Mouse (Mus musculus): ENCODE data around the gene Npc2. TPM values are rescaled to one million over a fixed set of nuclear protein-coding genes. Genes with fewer than 3 reads are reported as not detected.

The Npc2 gene
- polyA plus RNA-seq (2016; fragmentation: Nextera tagmentation; extraction: Ambion mirVana) = 72.0 and 75.2 TPM in 2 replicates

DNA sequence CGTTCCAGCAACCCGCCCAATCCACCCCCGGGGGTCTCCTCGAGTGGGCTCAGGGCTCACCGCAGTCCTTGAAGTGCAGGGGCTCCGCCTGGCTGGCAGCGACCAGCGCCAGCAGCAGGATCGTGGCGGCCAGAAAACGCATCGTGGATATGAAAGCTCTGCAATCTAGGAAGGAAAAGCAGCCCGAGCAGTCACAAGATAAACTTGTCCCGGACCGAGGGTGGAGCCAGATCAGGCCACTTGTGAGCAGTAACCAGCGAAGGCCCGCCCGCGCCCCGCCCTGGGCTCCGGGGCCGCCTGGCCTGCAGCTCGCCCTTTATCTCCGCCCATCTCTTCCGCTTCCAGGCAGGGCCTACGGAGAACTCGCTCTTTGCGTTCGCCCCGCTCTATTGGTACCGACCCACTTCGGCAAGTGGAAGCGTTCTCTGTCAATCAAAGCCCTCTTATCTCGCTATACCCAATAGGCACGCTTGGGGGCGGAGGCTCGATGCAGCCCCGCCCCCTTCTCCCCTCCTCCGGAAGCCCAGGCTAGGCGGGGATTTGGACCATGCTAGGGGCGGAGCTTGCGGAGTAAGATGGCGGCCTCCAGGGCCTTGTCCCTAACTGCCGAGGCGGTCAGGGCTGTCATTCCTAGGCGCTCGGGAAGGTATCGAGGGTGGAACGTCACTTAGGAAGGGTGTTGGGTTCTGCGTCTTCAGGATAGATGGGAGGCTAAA is at the start of gene Npc2, which contains the start of gene Isca2:
TSS of gene Npc2 (minus strand) at position 427 of the 716 bp plus-strand sequence.
TSS of gene Isca2 (plus strand) at position 526 of the 716 bp plus-strand sequence.
- peaks cover 32% of the 10 kb centered on the region for H3K4me1 ChIP-seq
- H3K9me3 ChIP-seq = no peaks in the 10 kb centered on the region
- peak within 1 kb of the TSS; percentile 74 for H3K9ac ChIP-seq
- H3K27ac ChIP-seq = peak within 1 kb of the TSS; percentile 94
- H3K36me3 ChIP-seq (replicated peaks) = peaks cover 13% of the 10 kb centered on the region
- H3K4me3 ChIP-seq (replicated peaks) = peak within 1 kb of the TSS; percentile 70
- peak; percentile 99 for ATAC-seq (ENCODE audit: low FRiP score)
- under 1% methylated on average over 50 of the region's 50 CpGs for WGBS
- no peaks in the 10 kb centered on the region for H3K27me3 ChIP-seq
- peak within 1 kb of the TSS; percentile 84 for H3K4me2 ChIP-seq

DNA sequence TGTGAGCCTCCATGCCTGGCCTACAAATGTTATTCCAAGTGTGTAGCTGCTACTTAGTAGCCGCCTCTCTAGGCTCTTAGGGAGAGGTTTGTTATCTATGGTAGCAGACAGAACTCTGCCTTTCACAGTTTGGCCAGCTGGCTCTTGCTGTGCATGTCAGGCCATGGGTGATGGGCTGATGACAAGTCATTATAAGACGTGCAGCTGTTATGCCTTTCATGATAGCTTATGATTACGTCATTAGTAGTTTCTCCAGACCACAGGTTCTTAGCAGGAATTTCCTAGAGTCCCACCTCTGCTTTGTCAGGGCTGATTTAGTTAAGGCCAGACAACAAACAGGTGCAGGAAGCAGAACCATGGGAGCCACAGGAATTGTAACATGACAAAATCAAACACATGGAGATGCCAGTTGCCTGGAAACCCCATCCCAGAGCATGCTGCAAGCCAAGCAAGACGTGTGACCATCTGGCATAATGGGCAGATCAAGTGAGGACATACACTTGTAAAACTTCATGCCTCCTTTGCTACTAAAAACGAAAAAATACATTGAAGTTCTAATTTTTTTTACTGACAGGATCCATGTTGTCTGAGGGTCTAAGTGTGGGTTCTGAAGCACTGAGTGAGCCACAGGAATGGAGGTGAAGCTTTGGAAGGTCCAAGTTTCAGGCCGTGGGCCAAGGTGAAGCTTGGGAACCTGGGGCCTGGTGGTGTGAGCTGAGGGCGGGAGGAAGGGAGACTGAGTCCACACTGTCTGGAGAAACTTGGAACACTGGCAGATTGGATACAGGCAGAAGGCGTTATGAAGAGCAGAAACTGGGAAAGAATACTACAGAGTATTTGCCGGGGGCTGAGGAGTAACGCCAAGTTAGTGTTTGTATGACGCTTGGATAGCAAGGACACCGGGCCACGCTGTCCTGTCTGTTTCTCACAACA is 46.5 kb upstream of the Npc2 start:
- Histone ChIP-seq H3K36me3 (replicated peaks) (no peaks in the 10 kb centered on the region), H3K9ac (no peak overlapping the region), H3K27me3 (no peaks in the 10 kb centered on the region), H3K4me3 (replicated peaks) (no peak overlapping the region), H3K27ac (no peak overlapping the region), H3K4me2 (no peak overlapping the region), H3K9me3 (no peaks in the 10 kb centered on the region), H3K4me1 (no peaks in the 10 kb centered on the region)
- no peak for ATAC-seq (ENCODE audit: low FRiP score)
- WGBS = 88% methylated on average over 13 of the region's 13 CpGs

DNA sequence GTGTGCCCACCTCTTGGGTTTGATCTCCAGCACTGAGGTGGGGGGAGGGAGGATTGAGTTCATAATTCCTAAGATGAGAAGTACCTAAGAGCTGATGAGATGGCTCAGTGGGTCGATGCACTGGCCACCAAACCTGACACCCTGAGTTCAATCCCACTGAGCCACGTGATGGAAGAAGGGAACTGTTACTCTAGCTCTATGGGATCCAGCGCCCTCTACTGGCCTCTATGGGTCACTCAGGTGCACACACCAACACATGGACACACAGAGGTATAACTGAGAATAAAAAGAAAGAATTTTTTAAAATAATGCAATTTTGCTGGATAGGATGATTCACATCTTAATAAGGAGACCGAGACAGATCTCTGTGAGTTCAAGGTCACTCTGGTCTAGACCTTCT is 45.5 kb upstream of the Npc2 start:
- no peak overlapping the region for H3K27ac ChIP-seq
- H3K4me3 ChIP-seq (replicated peaks) = no peak overlapping the region
- no peak for ATAC-seq (ENCODE audit: low FRiP score)
- H3K9ac ChIP-seq = no peak overlapping the region
- WGBS = 58% methylated on average over 4 of the region's 4 CpGs
- H3K4me2 ChIP-seq = no peak overlapping the region
- H3K27me3 ChIP-seq = no peaks in the 10 kb centered on the region
- no peaks in the 10 kb centered on the region for H3K36me3 ChIP-seq (replicated peaks)
- no peaks in the 10 kb centered on the region for H3K4me1 ChIP-seq
- H3K9me3 ChIP-seq = no peaks in the 10 kb centered on the region

DNA sequence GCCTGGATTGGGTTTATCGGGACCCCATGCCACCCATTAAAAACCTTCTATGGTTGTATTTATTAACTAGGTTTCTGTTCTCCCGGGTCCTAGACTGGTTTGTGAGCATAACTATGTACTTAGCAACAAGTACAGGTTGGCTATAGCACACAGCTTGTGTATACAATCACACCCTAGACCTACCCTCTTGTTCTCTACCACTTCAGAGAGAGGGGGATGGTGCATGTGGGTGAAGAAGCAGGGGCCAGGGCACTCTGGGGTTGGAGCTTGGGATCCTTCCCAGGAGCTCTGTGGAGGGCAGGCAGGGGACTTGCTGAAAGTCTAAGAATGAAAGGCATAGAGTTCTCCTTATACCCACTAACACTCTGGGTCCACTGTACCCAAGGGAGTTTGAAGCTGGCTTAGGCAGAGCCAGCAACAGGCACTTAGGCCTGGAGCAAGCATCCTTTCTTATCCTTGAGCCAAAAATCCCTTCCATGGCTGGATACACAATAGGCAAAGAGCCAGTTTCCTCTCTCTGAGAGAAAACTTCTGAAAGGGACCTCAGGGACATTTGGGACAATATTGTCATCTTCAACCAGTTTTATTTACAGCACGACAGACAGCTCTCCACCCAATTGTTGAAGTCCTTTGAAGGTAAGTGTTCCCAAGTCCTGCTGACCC is 41.8 kb upstream of the Npc2 start:
- no peak for ATAC-seq (ENCODE audit: low FRiP score)
- H3K27me3 ChIP-seq = no peaks in the 10 kb centered on the region
- H3K9me3 ChIP-seq = no peaks in the 10 kb centered on the region
- H3K4me1 ChIP-seq = no peaks in the 10 kb centered on the region
- no peak overlapping the region for H3K4me3 ChIP-seq (replicated peaks)
- 82% methylated on average over 3 of the region's 3 CpGs for WGBS
- no peak overlapping the region for H3K4me2 ChIP-seq
- no peak overlapping the region for H3K9ac ChIP-seq
- no peak overlapping the region for H3K27ac ChIP-seq
- no peaks in the 10 kb centered on the region for H3K36me3 ChIP-seq (replicated peaks)

DNA sequence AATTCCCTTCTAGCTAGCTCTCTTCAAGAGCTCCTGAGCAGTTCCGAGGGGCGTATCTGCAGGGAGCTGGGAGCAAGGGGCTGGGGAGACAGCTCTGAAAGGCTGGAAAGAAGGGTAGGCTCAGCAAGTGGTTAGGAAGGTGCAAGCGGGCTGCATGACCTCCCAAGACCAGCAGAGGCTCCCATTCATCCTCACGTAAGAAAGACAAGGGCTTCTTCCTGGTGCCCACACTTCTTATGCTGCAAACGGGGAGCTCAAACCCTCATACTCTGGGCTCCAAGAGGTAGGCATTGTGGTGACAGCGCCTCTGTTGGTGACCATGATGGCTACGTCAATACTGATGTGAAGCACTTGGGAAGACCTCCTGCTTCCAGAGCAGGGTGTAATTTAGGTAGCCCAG is 40.8 kb upstream of the Npc2 start:
- Histone ChIP-seq H3K9ac (no peak overlapping the region), H3K9me3 (no peaks in the 10 kb centered on the region), H3K27me3 (no peaks in the 10 kb centered on the region), H3K27ac (no peak overlapping the region), H3K4me1 (no peaks in the 10 kb centered on the region), H3K4me2 (no peak overlapping the region), H3K4me3 (replicated peaks) (no peak overlapping the region), H3K36me3 (replicated peaks) (no peaks in the 10 kb centered on the region)
- WGBS = 44% methylated on average over 7 of the region's 7 CpGs
- no peak for ATAC-seq (ENCODE audit: low FRiP score)

DNA sequence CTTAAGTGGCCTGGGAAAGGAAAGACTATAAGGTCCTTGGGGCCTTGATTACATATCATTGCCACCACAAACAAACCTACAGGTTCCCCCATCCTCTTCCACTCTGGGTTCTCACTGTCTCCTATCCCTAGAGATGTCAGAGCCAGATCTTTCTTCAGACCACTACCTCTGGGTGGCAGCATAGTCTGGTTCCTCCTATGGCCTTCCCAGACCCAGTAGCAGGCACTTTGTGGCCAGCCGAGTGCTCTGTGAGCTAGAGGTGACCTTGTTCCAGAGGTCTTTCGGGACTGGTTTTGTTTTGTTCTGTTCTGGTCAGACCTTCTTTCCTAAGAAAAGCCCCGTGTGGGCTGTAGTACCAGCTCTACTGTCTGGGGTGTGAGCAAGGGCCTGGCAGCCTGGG is 39.1 kb upstream of the Npc2 start:
- Histone ChIP-seq H3K4me3 (replicated peaks) (no peak overlapping the region), H3K4me1 (no peaks in the 10 kb centered on the region), H3K27ac (no peak overlapping the region), H3K27me3 (no peaks in the 10 kb centered on the region), H3K4me2 (no peak overlapping the region), H3K36me3 (replicated peaks) (no peaks in the 10 kb centered on the region), H3K9me3 (no peaks in the 10 kb centered on the region), H3K9ac (no peak overlapping the region)
- 72% methylated on average over 3 of the region's 3 CpGs for WGBS
- no peak for ATAC-seq (ENCODE audit: low FRiP score)

DNA sequence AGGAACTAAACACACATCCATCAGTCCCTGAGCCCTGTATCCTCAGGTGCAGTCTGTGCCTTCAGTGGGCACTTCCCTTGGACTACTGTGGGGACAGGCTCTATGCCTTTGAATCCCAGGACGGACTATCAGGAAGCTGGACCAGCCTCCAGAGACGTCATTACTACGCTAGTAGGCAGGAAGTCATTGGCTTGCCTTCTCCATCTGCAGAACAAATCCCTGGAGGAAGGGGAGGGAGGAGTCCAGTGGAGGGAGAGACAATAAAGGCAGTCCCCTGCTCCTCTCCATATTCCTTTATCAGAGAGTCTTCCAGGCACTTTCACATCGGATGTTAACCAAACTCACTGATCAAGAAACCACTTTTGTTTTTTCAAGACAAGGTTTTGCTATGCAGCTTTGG is 38.6 kb upstream of the Npc2 start:
- ATAC-seq (ENCODE audit: low FRiP score) = no peak
- Histone ChIP-seq H3K4me3 (replicated peaks) (no peak overlapping the region), H3K9me3 (no peaks in the 10 kb centered on the region), H3K9ac (no peak overlapping the region), H3K27me3 (no peaks in the 10 kb centered on the region), H3K4me1 (no peaks in the 10 kb centered on the region), H3K36me3 (replicated peaks) (no peaks in the 10 kb centered on the region), H3K27ac (no peak overlapping the region), H3K4me2 (no peak overlapping the region)
- WGBS = 72% methylated on average over 4 of the region's 4 CpGs

DNA sequence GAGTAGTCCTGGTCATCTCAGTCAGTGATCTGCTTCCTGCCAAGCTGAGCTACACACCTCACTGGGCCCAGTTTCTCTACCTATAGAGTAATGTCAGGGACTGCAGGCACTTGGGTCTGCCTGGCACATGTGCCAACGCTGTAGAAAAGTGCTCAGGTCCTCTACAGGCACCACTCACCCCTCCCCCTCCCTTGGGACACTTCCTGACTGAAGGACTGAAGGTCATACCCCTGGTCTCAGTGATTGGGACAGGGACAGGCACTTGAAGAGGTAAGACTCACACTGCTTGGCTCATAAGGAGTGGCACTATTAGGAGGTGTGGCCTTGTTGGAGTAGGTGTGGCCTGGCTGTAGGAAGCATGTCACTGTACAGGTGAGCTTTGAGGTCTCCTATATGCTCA is 37.9 kb upstream of the Npc2 start:
- 83% methylated on average over 1 of the region's 1 CpGs for WGBS
- no peak overlapping the region for H3K4me2 ChIP-seq
- no peak for ATAC-seq (ENCODE audit: low FRiP score)
- no peaks in the 10 kb centered on the region for H3K36me3 ChIP-seq (replicated peaks)
- no peaks in the 10 kb centered on the region for H3K9me3 ChIP-seq
- no peaks in the 10 kb centered on the region for H3K4me1 ChIP-seq
- no peaks in the 10 kb centered on the region for H3K27me3 ChIP-seq
- no peak overlapping the region for H3K9ac ChIP-seq
- no peak overlapping the region for H3K4me3 ChIP-seq (replicated peaks)
- H3K27ac ChIP-seq = no peak overlapping the region

DNA sequence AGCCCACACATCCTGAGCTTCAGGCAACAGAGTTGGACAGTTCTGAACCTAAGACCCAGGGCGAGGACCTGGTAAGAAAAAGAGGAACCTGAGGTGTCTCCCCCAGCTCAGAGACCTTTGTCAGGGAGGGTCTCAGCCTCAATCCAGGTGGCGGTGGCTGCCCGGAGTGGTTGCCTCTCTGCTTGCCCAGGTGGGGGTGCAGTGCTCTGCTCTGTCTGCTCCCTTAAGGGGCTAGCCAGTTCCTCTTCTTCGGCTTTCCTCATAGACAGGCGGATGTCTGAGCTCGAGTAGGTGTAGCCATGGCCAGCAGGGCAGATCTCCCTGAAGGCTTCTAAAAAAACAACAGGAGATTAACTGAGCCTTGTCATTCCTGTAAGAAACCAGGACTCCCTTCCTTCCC is 36.1 kb upstream of the Npc2 start:
- Histone ChIP-seq H3K4me2 (no peak overlapping the region), H3K27me3 (no peaks in the 10 kb centered on the region), H3K27ac (no peak overlapping the region), H3K4me3 (replicated peaks) (no peak overlapping the region), H3K9me3 (no peaks in the 10 kb centered on the region), H3K9ac (no peak overlapping the region), H3K4me1 (no peaks in the 10 kb centered on the region), H3K36me3 (replicated peaks) (no peaks in the 10 kb centered on the region)
- ATAC-seq (ENCODE audit: low FRiP score) = no peak
- 86% methylated on average over 6 of the region's 6 CpGs for WGBS

DNA sequence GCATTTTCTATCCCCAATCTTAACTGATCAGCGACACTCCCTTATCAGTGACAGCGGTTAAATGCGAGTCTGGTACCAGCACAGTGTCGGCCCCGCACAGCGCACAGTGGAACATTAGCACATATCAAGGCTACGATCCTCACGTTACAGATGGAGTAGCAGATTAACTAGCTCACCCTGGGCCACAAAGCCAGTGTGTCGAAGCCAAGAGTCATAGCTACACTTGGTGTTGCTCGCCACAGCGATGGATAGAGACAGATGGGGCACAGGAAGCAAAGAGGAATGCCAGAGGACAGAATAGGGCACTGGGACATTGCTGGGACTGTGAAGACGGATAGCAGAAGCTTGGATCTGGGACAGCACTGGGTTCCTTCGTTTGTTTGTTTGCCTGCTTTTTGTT is 34.4 kb upstream of the Npc2 start:
- no peaks in the 10 kb centered on the region for H3K27me3 ChIP-seq
- no peaks in the 10 kb centered on the region for H3K36me3 ChIP-seq (replicated peaks)
- no peaks in the 10 kb centered on the region for H3K9me3 ChIP-seq
- no peak overlapping the region for H3K9ac ChIP-seq
- no peaks in the 10 kb centered on the region for H3K4me1 ChIP-seq
- WGBS = 87% methylated on average over 13 of the region's 13 CpGs
- H3K27ac ChIP-seq = no peak overlapping the region
- H3K4me3 ChIP-seq (replicated peaks) = no peak overlapping the region
- H3K4me2 ChIP-seq = no peak overlapping the region
- ATAC-seq (ENCODE audit: low FRiP score) = no peak

DNA sequence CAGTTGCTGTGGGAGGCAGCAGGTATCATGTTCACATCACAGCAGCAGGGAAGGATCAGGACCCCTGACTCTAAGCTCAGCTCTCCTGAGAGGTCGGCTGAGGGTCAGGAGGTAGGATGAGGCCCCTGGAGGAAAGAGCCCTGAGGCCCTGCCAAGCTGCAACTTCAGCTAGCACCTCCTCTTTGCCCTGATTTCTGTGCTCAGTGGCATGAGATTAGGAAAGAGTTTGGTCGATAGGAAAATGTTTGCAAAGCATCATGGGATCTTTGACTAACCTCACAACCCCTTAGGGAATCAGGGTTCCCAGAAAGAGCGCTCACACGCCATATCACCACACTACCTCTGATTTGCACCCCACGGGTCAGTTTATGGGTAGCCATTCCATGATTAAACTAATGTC is 33.8 kb upstream of the Npc2 start:
- Histone ChIP-seq H3K27me3 (no peaks in the 10 kb centered on the region), H3K9ac (no peak overlapping the region), H3K9me3 (no peaks in the 10 kb centered on the region), H3K27ac (no peak overlapping the region), H3K4me3 (replicated peaks) (no peak overlapping the region), H3K4me2 (no peak overlapping the region), H3K4me1 (no peaks in the 10 kb centered on the region), H3K36me3 (replicated peaks) (no peaks in the 10 kb centered on the region)
- ATAC-seq (ENCODE audit: low FRiP score) = no peak
- 71% methylated on average over 5 of the region's 5 CpGs for WGBS

DNA sequence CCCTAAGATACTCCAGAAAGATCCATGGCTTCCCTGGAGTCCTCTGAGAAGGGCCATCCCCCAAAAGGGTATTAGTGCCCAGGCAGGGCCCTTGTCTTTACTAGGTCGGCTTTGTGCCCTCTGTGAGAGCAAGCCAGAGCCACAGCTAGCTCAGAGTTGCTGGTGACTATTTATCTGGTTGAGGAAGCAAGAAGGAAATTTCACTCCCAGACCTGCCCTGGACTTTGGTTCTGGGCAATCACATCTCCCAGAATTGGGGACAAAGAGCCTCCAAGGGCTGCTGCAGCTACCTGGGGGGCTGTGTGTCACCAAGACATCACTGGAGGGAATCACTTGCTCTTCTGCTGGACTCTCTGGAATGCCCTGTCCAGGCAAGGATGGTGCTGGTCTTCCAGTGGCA is 33.1 kb upstream of the Npc2 start:
- Histone ChIP-seq H3K9me3 (no peaks in the 10 kb centered on the region), H3K27ac (no peak overlapping the region)

More for the DNA sequence above, 33.1 kb upstream of the Npc2 start:
- no peaks in the 10 kb centered on the region for H3K4me1 ChIP-seq
- no peaks in the 10 kb centered on the region for H3K27me3 ChIP-seq
- no peaks in the 10 kb centered on the region for H3K36me3 ChIP-seq (replicated peaks)
- H3K4me2 ChIP-seq = no peak overlapping the region
- WGBS = 63% methylated on average over 1 of the region's 1 CpGs
- H3K9ac ChIP-seq = no peak overlapping the region
- ATAC-seq (ENCODE audit: low FRiP score) = no peak
- no peak overlapping the region for H3K4me3 ChIP-seq (replicated peaks)
